Mouse (Mus musculus) brain, embryonic 18.5 days (tissue): ENCODE results near the gene Fkbp10.
A peak's percentile ranks its signal among the peaks of the same experiment; 100 is the strongest.

Experiments
- DNase-seq: peaks from one replicate; pipeline ENCODE4 v3.0.0-alpha.2; 2012; ENCODE audit warnings: low read depth, low spot score

The Fkbp10 gene

GRCm38 (mm10) chr11:100393733-100394132 lies 21.8 kb upstream of the Fkbp10 start:
- DNase-seq, result no peak

- DNase-seq, result no peak
These were observed 21.0 kb upstream of the Fkbp10 start for GRCm38 (mm10) chr11:100394353-100395074.

DNA sequence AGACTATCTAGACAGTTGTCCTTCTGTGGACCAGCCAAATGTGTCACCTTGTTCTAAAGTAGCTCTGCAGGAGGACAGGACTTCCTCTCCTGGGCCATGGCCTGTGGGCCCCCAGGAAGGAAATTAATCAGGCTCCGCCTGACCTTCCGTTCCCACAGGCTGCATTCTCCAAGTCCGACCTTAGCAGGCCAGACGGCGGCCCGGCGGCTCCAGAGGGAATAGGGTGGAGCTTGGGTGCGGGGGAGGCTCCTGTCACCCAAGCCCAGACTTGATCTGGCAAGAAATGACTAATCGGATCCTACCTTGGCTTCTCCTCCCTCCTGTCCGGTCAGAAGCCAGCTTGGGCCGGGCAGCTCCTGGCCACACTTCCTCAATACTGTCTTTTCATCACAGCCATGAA lies 20.3 kb upstream of the Fkbp10 start:
- DNase-seq, result no peak

DNA sequence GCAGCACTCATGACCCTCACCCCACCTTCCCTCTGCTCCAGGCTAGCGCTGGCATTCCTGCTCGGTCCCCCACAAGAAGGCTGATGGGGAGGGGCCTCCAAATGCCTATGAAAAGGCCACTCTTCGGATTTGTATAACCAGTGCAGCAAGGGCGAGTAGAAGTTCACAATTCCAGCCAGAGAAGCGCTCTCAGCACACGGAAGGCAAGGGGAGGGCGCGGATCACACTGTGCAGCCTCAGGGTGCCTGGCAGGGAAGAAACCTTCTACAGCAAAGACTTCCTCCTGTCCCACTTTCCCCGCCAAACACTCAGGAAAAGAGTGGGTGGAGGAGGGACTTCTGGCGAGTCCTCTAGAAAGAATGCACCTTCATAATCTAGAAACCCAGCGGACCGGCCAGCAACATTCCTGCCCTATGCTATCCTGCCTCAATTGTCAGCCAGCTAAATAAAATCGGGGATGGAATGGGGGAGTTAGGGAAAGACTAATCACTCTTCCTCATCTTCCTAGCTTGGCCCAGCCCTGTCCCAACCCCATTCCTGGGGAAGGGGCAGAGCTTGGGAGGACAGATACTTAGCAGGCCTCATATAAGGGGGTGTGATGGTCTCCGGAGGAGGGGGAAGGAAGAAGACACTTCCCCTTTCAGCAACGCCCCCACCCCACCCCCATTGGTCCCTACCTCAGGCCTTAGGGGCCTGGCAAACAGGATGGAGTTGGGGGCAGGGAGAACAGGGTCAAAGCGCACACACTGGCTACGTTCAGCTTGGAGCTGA lies 19.5 kb upstream of the Fkbp10 start:
- DNase-seq, result no peak

GRCm38 (mm10) chr11:100396886-100397599 lies 18.5 kb upstream of the Fkbp10 start:
- DNase-seq, result no peak

GRCm38 (mm10) chr11:100397600-100398389 lies 17.7 kb upstream of the Fkbp10 start, which contains the start of gene Jup:
Jup (minus strand) TSS chr11:100397763.
- peak; percentile 97 for DNase-seq

DNA sequence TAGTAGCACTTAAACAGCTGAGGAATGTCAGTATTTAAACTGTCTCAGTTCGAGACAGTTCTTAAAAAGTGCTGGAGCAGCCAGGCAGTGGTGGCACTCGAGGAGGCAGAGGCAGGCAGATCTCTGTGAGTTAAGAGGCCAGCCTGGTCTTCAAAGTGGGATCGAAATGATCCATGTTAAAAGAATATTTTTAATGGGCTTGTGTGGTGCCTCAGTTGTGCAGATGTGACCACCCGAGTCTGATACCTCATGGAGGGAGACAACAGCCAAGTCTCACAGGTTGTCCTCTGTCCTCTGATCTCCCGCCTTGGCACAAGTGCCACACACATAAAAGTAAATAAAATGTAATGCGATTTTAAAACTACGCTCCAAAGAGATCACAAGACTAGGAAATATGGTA lies 17.0 kb upstream of the Fkbp10 start:
- DNase-seq, result no peak

DNA sequence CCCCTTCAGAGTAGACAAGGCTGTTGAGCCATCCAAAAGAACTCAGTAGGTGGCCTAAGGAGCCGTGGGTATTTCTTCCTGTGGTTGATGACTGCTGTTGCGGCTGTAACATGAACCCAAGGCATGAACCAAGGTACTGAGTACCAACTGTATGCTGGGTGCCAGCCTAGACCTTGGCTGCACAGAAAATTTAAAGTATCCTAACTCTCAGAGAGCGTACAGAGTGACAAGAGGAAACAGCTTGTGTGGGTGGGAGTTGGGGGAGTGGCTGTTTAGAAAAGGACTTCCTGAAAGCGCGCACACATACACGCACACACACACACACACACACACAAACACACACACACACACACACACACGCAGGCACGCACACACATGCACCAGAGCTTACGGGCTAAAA lies 16.2 kb upstream of the Fkbp10 start:
- no peak for DNase-seq

- DNase-seq, result no peak
These were observed 15.6 kb upstream of the Fkbp10 start for GRCm38 (mm10) chr11:100399727-100400538.

- DNase-seq, result no peak
These were observed 14.7 kb upstream of the Fkbp10 start for GRCm38 (mm10) chr11:100400842-100401241.

DNA sequence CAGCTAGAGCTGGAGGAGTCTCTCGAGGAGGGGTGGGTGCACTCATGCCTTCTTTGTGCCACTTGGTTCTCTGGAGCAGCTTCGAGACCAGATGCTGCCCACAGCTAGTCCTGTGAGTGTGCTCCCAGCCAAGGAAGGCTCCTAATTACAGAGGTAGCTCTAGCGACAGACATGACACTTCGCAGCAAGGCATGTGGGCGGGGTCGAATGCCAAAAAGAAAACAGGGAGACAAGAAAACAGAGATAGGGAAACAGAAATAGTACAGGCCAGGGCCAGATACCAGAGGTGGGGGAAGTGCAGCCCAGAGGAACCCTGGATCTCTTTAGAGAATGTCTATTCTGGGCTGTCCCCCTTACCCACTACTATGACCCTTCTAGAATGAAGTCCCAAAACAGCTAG lies 13.3 kb upstream of the Fkbp10 start:
- no peak for DNase-seq

GRCm38 (mm10) chr11:100402682-100403081 lies 12.8 kb upstream of the Fkbp10 start:
- DNase-seq, result no peak

GRCm38 (mm10) chr11:100403445-100404134 lies 11.9 kb upstream of the Fkbp10 start:
- DNase-seq, result no peak

DNA sequence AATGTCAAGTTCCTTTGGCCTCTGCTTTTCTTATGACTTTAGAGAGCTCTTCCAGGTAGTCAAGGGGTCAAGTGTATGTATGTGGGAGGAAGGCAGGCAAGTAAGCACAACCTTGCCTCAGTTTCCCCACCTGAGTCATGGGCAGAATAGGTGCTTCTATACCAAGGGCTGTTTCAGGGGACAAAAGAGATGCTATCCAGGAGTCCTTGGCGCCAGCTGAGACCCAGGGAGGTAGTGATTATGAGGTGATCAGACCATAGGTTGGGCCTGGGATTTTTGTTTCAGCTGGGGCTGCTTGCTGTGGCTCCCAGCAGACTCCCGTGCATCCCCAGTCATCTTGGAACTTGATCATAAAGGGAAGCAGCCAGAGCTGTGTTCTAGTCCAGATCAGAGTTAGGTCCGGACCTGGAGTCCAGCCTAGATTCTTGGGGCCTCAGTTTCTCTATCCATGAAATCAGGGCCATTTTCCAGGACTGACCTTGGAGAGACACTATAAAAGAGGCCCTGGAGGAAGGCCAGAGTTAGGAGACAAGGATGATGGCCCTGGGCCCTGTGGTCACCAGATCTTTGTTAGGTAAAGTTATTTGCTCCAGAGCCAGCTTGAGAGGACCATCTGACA lies 10.9 kb upstream of the Fkbp10 start:
- no peak for DNase-seq

DNA sequence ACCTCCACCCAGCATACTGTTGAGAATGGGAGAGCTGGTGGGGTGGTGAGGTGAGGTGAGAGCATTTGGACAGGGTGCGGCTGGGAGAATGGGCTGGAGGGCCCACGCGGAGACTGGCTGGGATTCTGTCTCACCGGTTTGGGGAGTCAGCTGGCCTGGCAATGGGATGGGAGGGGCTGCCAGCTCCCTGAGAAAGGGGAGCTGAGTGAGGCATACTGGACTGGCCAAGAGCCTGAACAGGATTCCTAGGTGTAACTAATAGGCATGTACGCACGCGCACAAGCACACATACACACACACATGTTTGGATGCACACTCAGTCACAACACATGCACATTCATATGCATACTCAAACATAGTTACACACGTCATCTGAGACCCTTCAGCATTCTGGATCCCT lies 9.2 kb upstream of the Fkbp10 start:
- no peak for DNase-seq

- no peak for DNase-seq
These were observed 8.3 kb upstream of the Fkbp10 start for GRCm38 (mm10) chr11:100406995-100407705.

- DNase-seq, result no peak
These were observed 7.2 kb upstream of the Fkbp10 start for GRCm38 (mm10) chr11:100408076-100408834.

GRCm38 (mm10) chr11:100408835-100409462 lies 6.5 kb upstream of the Fkbp10 start:
- no peak for DNase-seq
